Mouse (Mus musculus) CH12.LX (cell line): ENCODE measurements around the gene Six3. TPM values are rescaled to one million over a fixed set of nuclear protein-coding genes. Genes with fewer than 3 reads are reported as not detected.

Experiments
- DNase-seq: peaks from one replicate; pipeline ENCODE4 v3.0.0-alpha.2; 2013; ENCODE audit errors: extremely low read depth
- H3K27ac ChIP-seq: 2 replicates; pipeline ENCODE4 v1.5.1; 2012; ENCODE audit warnings: low read depth, mild to moderate bottlenecking, control low read depth, moderate library complexity; ENCODE audit not compliant: insufficient read depth
- H3K27me3 ChIP-seq: replicated peaks from 2 replicates; pipeline ENCODE3; 2012; ENCODE audit warnings: inconsistent platforms
- H3K36me3 ChIP-seq, 2 experiments: replicated peaks in 1 of 2; 2 replicates each; pipeline versions ENCODE3 to v1.6.1; 2012; ENCODE audit warnings: inconsistent platforms in 1 of 2, low read length in 1 of 2, mild to moderate bottlenecking in 1 of 2, mixed read lengths in 1 of 2, moderate library complexity in 1 of 2; ENCODE audit not compliant: control insufficient read depth in 1 of 2, insufficient read depth in 1 of 2
- H3K4me1 ChIP-seq, 2 experiments: 2 replicates each; pipeline ENCODE4 v1.6.1; 2012; ENCODE audit warnings: inconsistent platforms in 1 of 2, moderate library complexity in 1 of 2; ENCODE audit not compliant: insufficient read depth in 2 of 2, control insufficient read depth in 1 of 2
- H3K4me2 ChIP-seq: 2 replicates; pipeline ENCODE4 v1.6.1; 2012; ENCODE audit warnings: low read depth, mild to moderate bottlenecking, control low read depth; ENCODE audit not compliant: poor library complexity, insufficient read depth, severe bottlenecking
- H3K4me3 ChIP-seq, 3 experiments: fragments of 150-350 bp in 1 of 3; sonication (generic) in 1 of 3; replicated peaks in 1 of 3; 2 replicates each; pipeline versions ENCODE3 to v1.5.1; 2011 to 2012; ENCODE audit warnings: low read depth in 2 of 3, low read length in 2 of 3, mild to moderate bottlenecking in 2 of 3, moderate library complexity in 2 of 3, control low read depth in 1 of 3, improper control_type of control experiment in 1 of 3, inconsistent platforms in 1 of 3, mixed read lengths in 1 of 3; ENCODE audit not compliant: poor library complexity in 1 of 3
- H3K79me2 ChIP-seq: replicated peaks from 2 replicates; pipeline ENCODE4 v1.6.1; 2012; ENCODE audit warnings: mild to moderate bottlenecking, moderate library complexity; ENCODE audit not compliant: control insufficient read depth, poor library complexity, insufficient read depth, severe bottlenecking; ENCODE audit errors: extremely low read depth
- H3K9ac ChIP-seq: 2 replicates; pipeline ENCODE4 v1.6.1; 2012; ENCODE audit warnings: low read depth, mild to moderate bottlenecking, control low read depth, moderate library complexity; ENCODE audit not compliant: insufficient read depth
- H3K9me3 ChIP-seq: replicated peaks from 2 replicates; pipeline ENCODE3; 2012; ENCODE audit warnings: low read length, inconsistent platforms, mixed read lengths
- BHLHE40 ChIP-seq: IDR thresholded peaks from 2 replicates; pipeline ENCODE4 v1.6.1; 2011; ENCODE audit warnings: mild to moderate bottlenecking, low read depth, low read length, improper control_type of control experiment
- E2F4 ChIP-seq: IDR thresholded peaks from 2 replicates; pipeline ENCODE4 v1.6.1; 2011; ENCODE audit warnings: low read depth, low read length, improper control_type of control experiment; ENCODE audit not compliant: insufficient replicate concordance
- EP300 ChIP-seq: IDR thresholded peaks from 2 replicates; pipeline ENCODE4 v1.6.1; 2011; ENCODE audit warnings: low read length, improper control_type of control experiment
- HCFC1 ChIP-seq: IDR thresholded peaks from 2 replicates; pipeline ENCODE4 v1.6.1; 2012; ENCODE audit warnings: low read depth, mild to moderate bottlenecking, inconsistent platforms, low read length, improper control_type of control experiment
- KAT2A ChIP-seq: IDR thresholded peaks from 2 replicates; pipeline ENCODE4 v1.6.1; 2012; ENCODE audit warnings: low read length, improper control_type of control experiment, inconsistent platforms; ENCODE audit not compliant: insufficient replicate concordance
- MAFK ChIP-seq: IDR thresholded peaks from 2 replicates; pipeline ENCODE4 v1.6.1; 2011; ENCODE audit warnings: low read length, improper control_type of control experiment; ENCODE audit not compliant: insufficient replicate concordance
- MAZ ChIP-seq: IDR thresholded peaks from 2 replicates; pipeline ENCODE4 v1.6.1; 2012; ENCODE audit warnings: low read depth, mild to moderate bottlenecking, inconsistent platforms, low read length, improper control_type of control experiment, moderate library complexity
- MXI1 ChIP-seq: IDR thresholded peaks from 2 replicates; pipeline ENCODE4 v1.6.1; 2011; ENCODE audit warnings: mild to moderate bottlenecking, low read depth, low read length, improper control_type of control experiment
- NRF1 ChIP-seq: IDR thresholded peaks from 2 replicates; pipeline ENCODE4 v1.6.1; 2014; ENCODE audit warnings: low read depth, mild to moderate bottlenecking, inconsistent platforms, low read length, improper control_type of control experiment, moderate library complexity
- PAX5 ChIP-seq: IDR thresholded peaks from 2 replicates; pipeline ENCODE4 v1.6.1; 2012; ENCODE audit warnings: low read length, inconsistent platforms, mixed read lengths
- POLR2A ChIP-seq: IDR thresholded peaks from 2 replicates; pipeline ENCODE4 v1.6.1; 2011; ENCODE audit warnings: low read depth, mild to moderate bottlenecking, improper control_type of control experiment, low read length
- RAD21 ChIP-seq: IDR thresholded peaks from 2 replicates; pipeline ENCODE4 v1.6.1; 2011; ENCODE audit warnings: low read depth, mild to moderate bottlenecking, low read length, improper control_type of control experiment, moderate library complexity
- RCOR1 ChIP-seq: conservative IDR thresholded peaks from 2 replicates; pipeline ENCODE4 v1.6.1; 2012; ENCODE audit warnings: low read depth, mild to moderate bottlenecking, inconsistent platforms, low read length, improper control_type of control experiment
- SIN3A ChIP-seq: IDR thresholded peaks from 2 replicates; pipeline ENCODE4 v1.6.1; 2012; ENCODE audit warnings: low read length, improper control_type of control experiment, inconsistent platforms
- TCF12 ChIP-seq: IDR thresholded peaks from 2 replicates; pipeline ENCODE4 v1.6.1; 2014; ENCODE audit warnings: low read depth, mild to moderate bottlenecking, inconsistent platforms, low read length, improper control_type of control experiment
- ZC3H11A ChIP-seq: IDR thresholded peaks from 2 replicates; pipeline ENCODE4 v1.6.1; 2012; ENCODE audit warnings: low read depth, mild to moderate bottlenecking, inconsistent platforms, low read length, improper control_type of control experiment
- dilution Hi-C: fragments of 300-500 bp; cut with MboI; formaldehyde crosslinking; loops from 2 replicates; pipeline ENCODE4 v1.14.3; 2020; ENCODE audit warnings: low sequenced_read_pairs; ENCODE audit not compliant: extremely low pct_unique_long_range_greater_than_20kb, extremely low pct_ligation_motif_present
- in situ Hi-C: fragments of 300-500 bp; cut with MboI; formaldehyde crosslinking; loops from 3 replicates; pipeline ENCODE4 v1.14.3; 2019; ENCODE audit warnings: low sequenced_read_pairs, low pct_ligation_motif_present, low pct_unique_long_range_greater_than_20kb, mixed read lengths
- polyA plus RNA-seq: library from polyadenylated mRNA; unstranded; fragments of >175 nt; gene quantifications from 2 replicates; pipeline ENCODE4 v1.2.1, GENCODE M21; 2012; ENCODE audit warnings: low read depth; ENCODE audit not compliant: insufficient read length
- total RNA-seq, 2 experiments: library from RNA; depleted of rRNA; stranded (reverse); fragments of 300-350 nt in 1 of 2; fragments of >200 nt in 1 of 2; gene quantifications; 2 replicates each; pipeline ENCODE4 v1.2.3; 2012 to 2014

The Six3 gene
- total and polyA plus RNA-seq, 3 experiments, result not detected

- in situ Hi-C loops, result no loop called here
These were observed 27.6 kb upstream of the Six3 start for GRCm38 (mm10) chr17:85585779-85586178.

GRCm38 (mm10) chr17:85591976-85592375 is 21.4 kb upstream of the Six3 start:
- TF ChIP-seq E2F4 (no peak), SIN3A (no peak), RAD21 (no peak), NRF1 (no peak), EP300 (no peak), POLR2A (no peak), MXI1 (no peak), RCOR1 (no peak)
- TF ChIP-seq, all 38 proteins: peak for 0
- DNase-seq, result no peak
- no peaks in the 10 kb centered on the region for H3K27me3 ChIP-seq
- H3K4me2 ChIP-seq, result no peak overlapping the region
- no peak overlapping the region for H3K9ac ChIP-seq
- no peaks in the 10 kb centered on the region for H3K79me2 ChIP-seq
- no peaks in the 10 kb centered on the region for H3K36me3 ChIP-seq
- H3K4me1 ChIP-seq, result no peaks in the 10 kb centered on the region
- no peak overlapping the region for H3K27ac ChIP-seq
- no peak overlapping the region for H3K4me3 ChIP-seq
- in situ Hi-C loops, result no loop called here
- dilution Hi-C loops, result no loop called here
- peaks cover 5% of the 10 kb centered on the region for H3K9me3 ChIP-seq

More at GRCm38 (mm10) chr17:85585779-85586178, 27.6 kb upstream of the Six3 start:
- Histone ChIP-seq H3K4me3 (no peak overlapping the region), H3K79me2 (no peaks in the 10 kb centered on the region), H3K9me3 (peaks cover under 1% of the 10 kb centered on the region), H3K4me2 (no peak overlapping the region), H3K36me3 (no peaks in the 10 kb centered on the region), H3K27ac (no peak overlapping the region), H3K4me1 (no peaks in the 10 kb centered on the region), H3K9ac (no peak overlapping the region), H3K27me3 (no peaks in the 10 kb centered on the region)
- dilution Hi-C loops, result no loop called here
- no peak for TF ChIP-seq MAFK
- no peak for TF ChIP-seq ZC3H11A
- TF ChIP-seq PAX5, result no peak
- TF ChIP-seq HCFC1, result no peak
- TF ChIP-seq BHLHE40, result no peak
- no peak for TF ChIP-seq KAT2A
- no peak for TF ChIP-seq TCF12
- no peak for TF ChIP-seq MAZ
- no peak for TF ChIP-seq SIN3A
- TF ChIP-seq NRF1, result no peak
- DNase-seq, result no peak
